Mouse (Mus musculus): ENCODE results near the gene Syt16. TPM values are rescaled to one million over a fixed set of nuclear protein-coding genes. Genes with fewer than 3 reads are reported as not detected.

The Syt16 gene
- polyA plus RNA-seq, 1 experiment from 2014 or later, result 95.5 TPM

GRCm38 (mm10) chr12:74315221-74315620 lies 317.8 kb downstream of the Syt16 start:
- Histone ChIP-seq H3K36me3 (ENCODE audit: control insufficient read depth, insufficient read depth, low read length) (no peaks in the 10 kb centered on the region), H3K4me3 (ENCODE audit: low read depth, low read length) (no peak overlapping the region), H3K27me3 (ENCODE audit: control insufficient read depth, insufficient read depth, low read length) (no peaks in the 10 kb centered on the region), H3K27ac (ENCODE audit: low read depth, low read length) (no peak overlapping the region), H3K4me1 (ENCODE audit: control insufficient read depth, insufficient read depth, low read length) (no peaks in the 10 kb centered on the region), H3K9me3 (ENCODE audit: control insufficient read depth, low read length) (no peaks in the 10 kb centered on the region), H3K9ac (replicated peaks; ENCODE audit: low read depth, low read length) (no peak overlapping the region), H3K4me2 (ENCODE audit: low read depth, low read length) (no peak overlapping the region)
- WGBS, result 53% methylated on average over 2 of the region's 2 CpGs
- no peak for ATAC-seq (ENCODE audit: low read depth)

DNA sequence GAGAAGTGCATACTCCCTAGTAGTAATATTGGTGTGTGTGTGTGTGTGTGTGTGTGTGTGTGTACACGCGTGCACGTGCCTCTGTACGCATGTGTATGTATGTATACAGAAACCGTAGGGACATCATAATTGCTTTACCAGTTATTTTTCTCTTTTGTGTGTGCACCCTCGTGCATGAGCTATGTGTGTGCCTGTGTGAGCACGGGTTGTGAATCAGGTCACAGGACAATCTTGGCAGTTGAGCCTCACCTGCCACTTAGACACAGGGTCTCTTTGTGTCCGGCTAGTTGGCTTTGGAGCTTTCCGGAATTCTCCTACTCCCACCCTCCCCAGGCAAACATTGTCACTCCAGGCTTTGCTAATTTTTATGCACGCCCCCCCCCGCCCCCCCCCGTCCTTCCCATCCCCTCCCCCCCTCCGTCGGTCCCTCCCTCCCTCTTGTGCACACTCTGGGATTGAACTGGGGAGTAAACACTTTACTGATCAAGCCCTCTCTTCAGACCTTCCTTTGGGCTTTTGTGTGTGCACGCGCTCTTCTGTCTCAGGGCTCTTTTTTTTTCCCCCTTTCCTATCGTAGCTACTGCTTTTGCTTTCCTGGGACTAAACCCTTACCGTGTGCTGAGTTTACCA lies 319.0 kb downstream of the Syt16 start, which contains the start of gene Gm11042:
Gm11042 (minus strand) TSS at position 51 of the 630 bp plus-strand sequence.
- H3K9ac ChIP-seq (replicated peaks; ENCODE audit: low read depth, low read length), result peak within 1 kb of the TSS; percentile 56
- H3K27ac ChIP-seq (ENCODE audit: low read depth, low read length), result peak within 1 kb of the TSS; percentile 84
- H3K27me3 ChIP-seq (ENCODE audit: control insufficient read depth, insufficient read depth, low read length), result no peaks in the 10 kb centered on the region
- peak within 1 kb of the TSS; percentile 35 for H3K4me3 ChIP-seq (ENCODE audit: low read depth, low read length)
- peak; percentile 64 for ATAC-seq (ENCODE audit: low read depth)
- no peaks in the 10 kb centered on the region for H3K9me3 ChIP-seq (ENCODE audit: control insufficient read depth, low read length)
- peak within 1 kb of the TSS; percentile 62 for H3K4me2 ChIP-seq (ENCODE audit: low read depth, low read length)
- WGBS, result 27% methylated on average over 15 of the region's 18 CpGs
- no peaks in the 10 kb centered on the region for H3K36me3 ChIP-seq (ENCODE audit: control insufficient read depth, insufficient read depth, low read length)
- no peaks in the 10 kb centered on the region for H3K4me1 ChIP-seq (ENCODE audit: control insufficient read depth, insufficient read depth, low read length)

DNA sequence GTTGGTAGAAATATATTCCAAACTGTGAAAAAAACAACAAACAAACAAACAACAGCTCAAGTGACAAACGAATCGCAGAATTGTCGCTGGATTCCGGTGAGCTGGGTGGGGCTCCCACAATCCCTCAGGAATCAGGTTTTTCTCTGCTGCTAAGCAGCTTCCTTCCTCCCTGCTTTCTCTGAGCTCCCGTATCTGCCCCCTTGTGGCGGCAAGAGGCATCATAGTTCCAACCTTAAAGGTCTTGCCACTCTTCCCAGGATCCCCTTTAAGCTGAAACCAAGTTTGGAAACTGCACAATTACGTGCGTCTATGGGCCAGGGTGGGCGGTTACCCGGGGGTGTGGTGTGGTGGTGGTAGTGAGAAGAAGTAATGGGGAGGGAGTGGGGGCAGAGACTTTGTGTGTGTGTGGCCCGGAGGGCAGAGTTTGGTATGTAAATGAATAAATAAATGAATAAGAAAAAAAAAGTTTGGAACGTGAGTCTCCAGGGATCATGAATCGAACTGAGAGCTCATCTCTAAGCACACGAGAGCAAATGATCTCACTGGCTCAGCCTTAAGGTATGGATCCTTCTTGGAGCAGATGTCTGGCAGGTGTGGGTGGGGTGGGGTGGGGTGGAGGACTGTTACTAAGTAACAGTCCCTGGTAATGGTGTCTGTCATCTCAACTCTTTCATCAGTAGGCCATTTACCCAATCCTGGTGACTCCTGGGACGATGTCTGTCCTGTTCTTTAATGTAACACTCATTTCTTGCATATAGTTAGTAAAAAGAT lies 319.7 kb downstream of the Syt16 start:
- H3K27ac ChIP-seq (ENCODE audit: low read depth, low read length), result peak overlapping the region; percentile 84
- H3K4me2 ChIP-seq (ENCODE audit: low read depth, low read length), result peak overlapping the region; percentile 62
- H3K9ac ChIP-seq (replicated peaks; ENCODE audit: low read depth, low read length), result peak overlapping the region; percentile 56
- no peaks in the 10 kb centered on the region for H3K27me3 ChIP-seq (ENCODE audit: control insufficient read depth, insufficient read depth, low read length)
- WGBS, result 19% methylated on average over 15 of the region's 15 CpGs
- H3K9me3 ChIP-seq (ENCODE audit: control insufficient read depth, low read length), result no peaks in the 10 kb centered on the region
- H3K4me3 ChIP-seq (ENCODE audit: low read depth, low read length), result peak overlapping the region; percentile 35
- H3K36me3 ChIP-seq (ENCODE audit: control insufficient read depth, insufficient read depth, low read length), result no peaks in the 10 kb centered on the region
- peak; percentile 93 for ATAC-seq (ENCODE audit: low read depth)
- no peaks in the 10 kb centered on the region for H3K4me1 ChIP-seq (ENCODE audit: control insufficient read depth, insufficient read depth, low read length)

- Histone ChIP-seq H3K9ac (replicated peaks; ENCODE audit: low read depth, low read length) (no peak overlapping the region), H3K27ac (ENCODE audit: low read depth, low read length) (no peak overlapping the region), H3K9me3 (ENCODE audit: control insufficient read depth, low read length) (no peaks in the 10 kb centered on the region), H3K27me3 (ENCODE audit: control insufficient read depth, insufficient read depth, low read length) (no peaks in the 10 kb centered on the region), H3K4me2 (ENCODE audit: low read depth, low read length) (no peak overlapping the region), H3K4me3 (ENCODE audit: low read depth, low read length) (no peak overlapping the region), H3K36me3 (ENCODE audit: control insufficient read depth, insufficient read depth, low read length) (no peaks in the 10 kb centered on the region), H3K4me1 (ENCODE audit: control insufficient read depth, insufficient read depth, low read length) (no peaks in the 10 kb centered on the region)
- ATAC-seq (ENCODE audit: low read depth), result peak; percentile 39; the same call in 1 of the 2 replicates
- 14% methylated on average over 10 of the region's 10 CpGs for WGBS
These were observed 322.9 kb downstream of the Syt16 start for GRCm38 (mm10) chr12:74320318-74320717.

DNA sequence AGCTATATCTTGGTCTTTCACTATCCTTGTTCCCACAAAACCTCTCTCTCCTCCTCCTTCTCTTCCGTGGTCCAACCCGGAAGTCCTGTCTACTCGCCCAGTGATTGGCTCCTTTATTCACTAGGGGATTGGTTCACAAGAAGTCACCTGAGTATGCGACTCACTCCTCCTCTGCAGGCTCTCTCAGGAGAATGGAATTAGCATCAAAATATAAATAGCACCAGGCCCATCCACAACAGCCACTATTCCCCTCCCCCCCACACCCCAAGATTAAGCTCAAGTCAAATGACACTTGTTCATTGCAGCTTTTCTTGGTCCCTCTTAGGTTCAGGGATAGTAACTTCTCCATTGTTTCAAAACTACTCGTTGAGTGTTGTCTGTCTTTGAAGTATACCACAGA lies 324.5 kb downstream of the Syt16 start:
- no peaks in the 10 kb centered on the region for H3K36me3 ChIP-seq (ENCODE audit: control insufficient read depth, insufficient read depth, low read length)
- H3K27me3 ChIP-seq (ENCODE audit: control insufficient read depth, insufficient read depth, low read length), result no peaks in the 10 kb centered on the region
- H3K9me3 ChIP-seq (ENCODE audit: control insufficient read depth, low read length), result no peaks in the 10 kb centered on the region
- ATAC-seq (ENCODE audit: low read depth), result no peak
- H3K9ac ChIP-seq (replicated peaks; ENCODE audit: low read depth, low read length), result no peak overlapping the region
- H3K27ac ChIP-seq (ENCODE audit: low read depth, low read length), result no peak overlapping the region
- H3K4me3 ChIP-seq (ENCODE audit: low read depth, low read length), result no peak overlapping the region
- no peaks in the 10 kb centered on the region for H3K4me1 ChIP-seq (ENCODE audit: control insufficient read depth, insufficient read depth, low read length)
- H3K4me2 ChIP-seq (ENCODE audit: low read depth, low read length), result no peak overlapping the region
- 78% methylated on average over 5 of the region's 5 CpGs for WGBS

Other genes starting within 250 kb of the Syt16 start
- gene Hif1a, start 96.3 kb upstream of the Syt16 start, polyA plus RNA-seq (2014; fragmentation: Nextera tagmentation; extraction: Ambion mirVana), result 97.2 and 114 TPM in 2 replicates
- gene Gm49321, start 60.0 kb upstream of the Syt16 start, polyA plus RNA-seq (2014; fragmentation: Nextera tagmentation; extraction: Ambion mirVana), result 18.4 and 21.2 TPM in 2 replicates
- gene Snapc1, start 33.2 kb upstream of the Syt16 start, polyA plus RNA-seq (2014; fragmentation: Nextera tagmentation; extraction: Ambion mirVana), result 38.1 and 41.5 TPM in 2 replicates